Mouse (Mus musculus) spleen, adult 2 months (tissue): Measurements from ENCODE around the gene Nsmce1. TPM values are rescaled to one million over a fixed set of nuclear protein-coding genes. Genes with fewer than 3 reads are reported as not detected.

ENCODE experiments used
- DNase-seq, 2 experiments: peaks; one replicate each; pipeline versions ENCODE4 v3.0.0 to v3.0.0-alpha.2; 2012 to 2021; ENCODE audit warnings: low spot score in 2 of 2, low read depth in 1 of 2
- H3K27ac ChIP-seq: fragments of 200-500 bp; 2 replicates; pipeline ENCODE4 v1.5.1; 2012; ENCODE audit warnings: low read length, inconsistent platforms; ENCODE audit not compliant: insufficient read depth
- H3K27me3 ChIP-seq: fragments of 200-500 bp; 2 replicates; pipeline ENCODE4 v1.6.1; 2012; ENCODE audit warnings: mild to moderate bottlenecking, moderate library complexity, low read length, inconsistent platforms; ENCODE audit not compliant: control insufficient read depth, insufficient read depth
- H3K36me3 ChIP-seq: fragments of 200-500 bp; 2 replicates; pipeline ENCODE4 v1.6.1; 2012; ENCODE audit warnings: mild to moderate bottlenecking, low read length, inconsistent platforms; ENCODE audit not compliant: control insufficient read depth, insufficient read depth
- H3K4me1 ChIP-seq: fragments of 200-500 bp; 2 replicates; pipeline ENCODE4 v1.6.1; 2011; ENCODE audit warnings: inconsistent platforms; ENCODE audit not compliant: control insufficient read depth, insufficient read depth, insufficient read length
- H3K4me3 ChIP-seq: fragments of 200-500 bp; 2 replicates; pipeline ENCODE4 v1.5.1; 2011; ENCODE audit warnings: mild to moderate bottlenecking, inconsistent platforms; ENCODE audit not compliant: insufficient read depth, insufficient read length; ENCODE audit errors: extremely low read depth
- CTCF ChIP-seq: fragments of 200-500 bp; IDR thresholded peaks from 2 replicates; pipeline ENCODE4 v1.5.1; 2011; ENCODE audit warnings: mild to moderate bottlenecking, inconsistent platforms; ENCODE audit not compliant: insufficient read depth, insufficient read length, insufficient replicate concordance; ENCODE audit errors: extremely low read depth
- POLR2A ChIP-seq: fragments of 200-500 bp; IDR thresholded peaks from 2 replicates; pipeline ENCODE4 v1.6.1; 2011; ENCODE audit warnings: low read depth, low read length, inconsistent platforms
- WGBS: fragments of 180-500 bp; shearing (Covaris S2); methylation state at CpG from one replicate; pipeline ENCODE4 v1.1.7; 2018; 5-methylcytosine and 5-hydroxymethylcytosine counted together
- polyA plus RNA-seq: library from polyadenylated mRNA; depleted of rRNA; stranded (reverse); fragments of >200 nt; gene quantifications from 2 replicates; pipeline ENCODE4 v1.2.3, GENCODE M21; 2012

Gene Nsmce1
- polyA plus RNA-seq, 1 experiment = 38.4 TPM

DNA sequence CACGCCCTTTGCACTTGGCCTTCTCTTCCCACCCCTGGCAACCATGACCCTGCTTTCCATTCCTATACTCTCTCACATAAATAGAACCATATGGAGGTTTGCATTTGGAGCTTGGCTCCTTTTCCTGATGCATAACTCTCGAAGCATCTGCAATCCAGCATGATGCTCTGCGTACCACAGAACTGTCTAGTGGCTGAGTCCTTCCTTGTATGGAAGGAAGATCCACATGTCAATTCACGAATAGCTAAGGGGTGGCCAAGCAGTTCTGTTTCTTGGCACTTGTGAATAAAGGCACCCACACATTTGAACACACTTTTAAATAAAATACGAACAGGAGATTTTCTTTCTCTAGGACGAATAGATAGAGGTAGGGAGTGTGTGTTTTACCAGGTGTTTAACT, 26.1 kb upstream of the Nsmce1 start:
- no peaks in the 10 kb centered on the region for H3K27me3 ChIP-seq
- TF ChIP-seq POLR2A (no peak), CTCF (no peak)
- no peak overlapping the region for H3K27ac ChIP-seq
- no peak overlapping the region for H3K4me3 ChIP-seq
- no peaks in the 10 kb centered on the region for H3K4me1 ChIP-seq
- no peaks in the 10 kb centered on the region for H3K36me3 ChIP-seq
- DNase-seq = no peak
- 90% methylated on average over 6 of the region's 6 CpGs for WGBS

DNA sequence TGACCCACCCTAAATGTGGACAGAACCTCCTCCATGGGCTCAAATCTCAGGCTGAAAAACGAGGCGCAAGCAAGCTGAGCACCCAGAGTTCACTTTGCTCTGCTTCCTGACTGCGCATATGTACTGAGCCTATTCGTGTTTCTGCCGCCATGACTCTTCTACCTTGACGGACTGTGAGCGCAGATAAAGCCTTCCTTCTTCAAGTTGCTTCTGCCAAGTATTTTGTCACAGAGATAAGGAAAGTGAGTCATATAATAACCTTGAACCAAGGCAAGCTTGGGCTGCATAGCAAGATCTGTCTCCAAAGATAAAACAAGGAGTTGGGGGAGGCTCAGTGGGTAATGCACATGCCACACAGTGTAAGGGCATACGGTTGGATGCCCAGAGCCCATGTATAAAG, 25.3 kb upstream of the Nsmce1 start:
- H3K36me3 ChIP-seq = no peaks in the 10 kb centered on the region
- H3K4me3 ChIP-seq = no peak overlapping the region
- WGBS = 82% methylated on average over 8 of the region's 8 CpGs
- no peaks in the 10 kb centered on the region for H3K4me1 ChIP-seq
- no peak overlapping the region for H3K27ac ChIP-seq
- H3K27me3 ChIP-seq = no peaks in the 10 kb centered on the region
- no peak for DNase-seq
- no peak for TF ChIP-seq POLR2A
- TF ChIP-seq CTCF = no peak

DNA sequence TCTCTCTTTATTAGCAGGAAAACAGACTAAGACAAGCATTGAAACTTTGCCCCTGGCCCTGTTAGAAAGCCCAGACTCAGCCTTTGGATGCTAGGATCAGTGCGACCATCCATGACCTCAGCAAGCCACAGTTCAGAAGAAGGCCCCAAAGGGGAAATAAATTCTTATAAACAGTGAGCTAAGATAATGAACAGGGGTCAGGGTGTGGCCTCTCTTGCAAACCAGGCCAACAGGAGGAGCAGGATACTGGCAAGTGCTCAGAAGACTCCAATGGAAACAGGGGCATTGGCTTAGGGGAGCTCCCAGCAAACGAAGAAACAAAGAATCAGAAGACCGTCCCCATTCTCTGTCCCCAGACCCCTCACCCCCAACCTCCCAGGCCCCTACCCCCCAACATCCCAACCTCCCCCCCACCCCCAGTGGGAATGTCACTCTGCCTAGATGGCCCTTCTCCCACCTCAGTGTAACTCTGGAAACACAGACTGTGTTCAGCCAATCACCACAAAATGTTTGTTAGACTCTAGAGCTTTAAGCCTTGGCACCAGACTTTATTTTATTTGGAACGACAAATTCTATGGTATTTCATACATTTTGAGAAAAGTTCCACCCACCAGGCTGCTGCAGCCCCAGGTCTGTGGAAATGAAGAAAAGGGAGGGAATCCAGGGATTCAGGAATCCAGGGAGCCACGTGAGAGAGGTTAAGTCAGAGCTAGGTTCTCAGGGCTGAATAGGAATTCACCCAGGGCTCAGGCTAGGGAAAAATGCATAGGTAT, 23.9 kb upstream of the Nsmce1 start:
- Histone ChIP-seq H3K4me3 (no peak overlapping the region), H3K27ac (no peak overlapping the region), H3K4me1 (peaks cover 3% of the 10 kb centered on the region; the same call in 1 of the 2 replicates), H3K36me3 (no peaks in the 10 kb centered on the region), H3K27me3 (no peaks in the 10 kb centered on the region)
- 88% methylated on average over 5 of the region's 5 CpGs for WGBS
- no peak for TF ChIP-seq POLR2A
- no peak for TF ChIP-seq CTCF
- no peak for DNase-seq

DNA sequence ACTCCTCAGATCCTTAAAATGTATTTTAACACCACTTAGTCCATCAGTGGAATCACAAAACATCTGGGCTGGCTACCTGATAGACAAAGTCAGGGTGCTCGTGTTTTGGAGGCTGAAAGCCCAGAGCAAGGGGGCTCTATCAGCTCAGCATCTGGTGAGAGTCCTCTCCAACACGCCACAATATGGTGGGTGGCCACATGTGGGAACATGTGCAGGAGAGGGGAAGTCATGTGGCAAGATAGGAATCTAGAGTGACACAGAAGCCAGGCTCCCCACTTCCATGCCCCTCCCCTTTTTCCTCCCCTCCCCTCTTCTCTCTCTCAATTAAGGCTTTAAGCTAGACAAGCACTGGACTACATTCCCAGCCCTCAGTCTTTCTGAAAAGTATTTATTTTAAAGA, 20.5 kb upstream of the Nsmce1 start:
- TF ChIP-seq POLR2A (no peak), CTCF (no peak)
- H3K27me3 ChIP-seq = no peaks in the 10 kb centered on the region
- 47% methylated on average over 2 of the region's 2 CpGs for WGBS
- no peaks in the 10 kb centered on the region for H3K36me3 ChIP-seq
- H3K27ac ChIP-seq = no peak overlapping the region
- no peak overlapping the region for H3K4me3 ChIP-seq
- no peak for DNase-seq
- H3K4me1 ChIP-seq = peaks cover 3% of the 10 kb centered on the region; the same call in 1 of the 2 replicates

DNA sequence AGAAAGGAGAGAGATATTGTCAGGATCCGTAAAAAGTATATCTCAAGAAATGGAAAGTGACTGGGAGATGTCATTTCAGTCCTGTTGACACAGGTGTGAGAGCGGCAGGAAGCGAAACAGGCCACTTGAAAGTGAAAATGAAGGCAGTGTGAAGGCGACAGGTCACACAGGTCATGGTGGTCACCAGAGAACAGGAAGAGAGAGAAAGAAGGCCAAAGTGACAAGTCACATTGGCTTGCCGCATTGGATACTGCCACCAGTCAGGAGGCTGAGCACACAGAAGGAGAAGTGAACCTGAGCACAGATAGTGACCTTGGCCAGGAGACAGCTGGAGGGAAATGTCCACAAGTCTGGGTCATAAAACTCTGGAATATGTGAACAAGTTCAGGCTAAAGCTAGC, 20.0 kb upstream of the Nsmce1 start:
- no peak for DNase-seq
- TF ChIP-seq CTCF (no peak), POLR2A (no peak)
- Histone ChIP-seq H3K4me3 (no peak overlapping the region), H3K36me3 (no peaks in the 10 kb centered on the region), H3K27ac (no peak overlapping the region), H3K27me3 (no peaks in the 10 kb centered on the region), H3K4me1 (peaks cover 3% of the 10 kb centered on the region; the same call in 1 of the 2 replicates)
- 64% methylated on average over 5 of the region's 5 CpGs for WGBS

DNA sequence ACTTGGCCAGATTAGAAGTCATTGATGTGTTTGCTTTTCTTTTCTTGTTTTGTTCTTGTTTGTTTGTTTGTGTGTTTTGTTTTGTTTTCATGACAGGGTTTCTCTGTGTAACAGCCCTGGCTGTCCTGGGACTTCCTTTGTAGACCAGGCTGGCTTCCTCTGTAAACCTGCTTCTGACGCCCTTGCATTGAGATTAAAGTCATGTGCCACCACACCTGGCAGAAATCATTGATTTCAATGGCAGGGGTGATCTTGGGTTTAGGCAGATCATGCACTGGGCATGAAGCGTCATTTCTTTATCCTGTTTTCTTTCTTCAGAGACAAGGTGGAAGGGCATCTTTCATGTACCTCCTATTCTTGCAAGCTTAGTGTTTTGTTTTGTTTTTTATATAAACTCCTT, 15.9 kb upstream of the Nsmce1 start:
- Histone ChIP-seq H3K36me3 (no peaks in the 10 kb centered on the region), H3K4me3 (no peak overlapping the region), H3K4me1 (peaks cover 3% of the 10 kb centered on the region; the same call in 1 of the 2 replicates), H3K27me3 (no peaks in the 10 kb centered on the region), H3K27ac (no peak overlapping the region)
- 52% methylated on average over 2 of the region's 2 CpGs for WGBS
- TF ChIP-seq POLR2A (no peak), CTCF (no peak)
- DNase-seq = no peak

DNA sequence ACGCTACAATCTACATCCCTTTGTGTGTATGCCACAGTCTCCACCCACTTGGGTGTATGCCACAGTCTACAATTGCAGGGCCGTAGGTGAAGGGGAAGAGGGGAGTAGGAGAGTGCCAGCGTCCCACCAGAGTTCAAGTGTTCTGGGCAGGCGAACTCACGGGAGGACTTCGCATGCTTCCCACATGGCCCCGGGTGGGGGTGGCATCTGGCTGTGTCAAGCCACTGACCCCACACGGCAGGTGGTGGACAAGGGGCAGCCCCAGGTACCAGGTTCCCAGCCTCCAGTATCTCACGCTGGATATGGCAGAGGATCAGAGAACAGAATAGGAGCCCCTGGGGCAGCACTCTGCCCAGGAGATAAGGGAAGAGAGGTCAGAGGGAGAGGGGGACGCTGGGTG, 14.2 kb upstream of the Nsmce1 start:
- TF ChIP-seq POLR2A (no peak), CTCF (no peak)
- Histone ChIP-seq H3K27me3 (no peaks in the 10 kb centered on the region), H3K27ac (no peak overlapping the region), H3K4me3 (no peak overlapping the region), H3K4me1 (no peaks in the 10 kb centered on the region; the same call in 1 of the 2 replicates), H3K36me3 (no peaks in the 10 kb centered on the region)
- no peak for DNase-seq
- 85% methylated on average over 10 of the region's 10 CpGs for WGBS

DNA sequence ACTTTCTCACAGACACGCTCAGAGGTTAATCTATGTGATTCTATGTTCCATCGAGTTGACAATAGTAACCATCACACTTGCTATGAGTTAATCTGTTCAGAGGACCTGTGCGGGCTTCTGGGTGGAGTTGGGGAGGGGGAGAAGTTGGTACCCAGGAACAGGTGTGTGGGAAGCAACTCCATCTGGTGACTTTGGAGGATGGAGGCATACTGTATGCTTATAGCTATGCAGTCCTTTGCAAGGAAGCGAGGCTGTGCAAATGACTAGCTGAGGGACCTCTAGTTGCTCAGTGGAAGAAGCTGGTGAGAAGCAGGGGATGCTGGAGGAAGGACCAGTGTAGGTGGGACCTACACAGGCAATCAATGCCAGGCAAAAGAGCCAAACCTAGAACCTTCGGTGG, 13.2 kb upstream of the Nsmce1 start:
- DNase-seq = no peak
- 94% methylated on average over 5 of the region's 5 CpGs for WGBS

More for the DNA sequence above, 13.2 kb upstream of the Nsmce1 start:
- Histone ChIP-seq H3K27me3 (no peaks in the 10 kb centered on the region), H3K4me1 (no peaks in the 10 kb centered on the region; the same call in 1 of the 2 replicates), H3K4me3 (no peak overlapping the region), H3K27ac (no peak overlapping the region), H3K36me3 (no peaks in the 10 kb centered on the region)
- no peak for TF ChIP-seq CTCF
- TF ChIP-seq POLR2A = no peak
